Mouse (Mus musculus) lung, postnatal 10 days (tissue): ENCODE results near the gene Plppr5.

Experiments
- DNase-seq: peaks from one replicate; pipeline ENCODE4 v3.0.0; 2021

The Plppr5 gene

DNA sequence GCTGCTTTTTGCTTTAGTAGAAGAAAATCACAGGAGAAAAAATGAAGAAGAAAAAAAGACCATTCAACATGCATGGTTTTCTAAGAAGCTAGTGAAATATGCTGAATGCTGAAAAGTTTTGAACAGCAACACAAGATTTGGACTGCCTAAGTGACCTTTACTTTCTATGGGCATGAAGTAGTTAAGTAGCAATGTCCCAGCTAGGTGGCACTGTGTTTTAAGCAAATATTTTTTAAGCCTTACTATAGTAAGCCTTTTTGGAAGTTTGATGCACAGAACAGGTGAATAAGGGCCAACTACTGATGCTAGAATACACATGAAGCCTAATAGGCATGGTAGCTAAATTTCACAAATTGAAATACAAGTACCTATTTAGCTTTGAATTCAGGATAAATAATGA is 134.2 kb downstream of the Plppr5 start:
- DNase-seq, result no peak

GRCm38 (mm10) chr3:117716534-117717280 is 142.1 kb downstream of the Plppr5 start:
- DNase-seq, result no peak

- no peak for DNase-seq
These were observed 148.8 kb downstream of the Plppr5 start for GRCm38 (mm10) chr3:117723390-117723789.

GRCm38 (mm10) chr3:117724521-117724920 is 149.9 kb downstream of the Plppr5 start:
- DNase-seq, result no peak

GRCm38 (mm10) chr3:117725501-117725900 is 150.9 kb downstream of the Plppr5 start:
- no peak for DNase-seq

DNA sequence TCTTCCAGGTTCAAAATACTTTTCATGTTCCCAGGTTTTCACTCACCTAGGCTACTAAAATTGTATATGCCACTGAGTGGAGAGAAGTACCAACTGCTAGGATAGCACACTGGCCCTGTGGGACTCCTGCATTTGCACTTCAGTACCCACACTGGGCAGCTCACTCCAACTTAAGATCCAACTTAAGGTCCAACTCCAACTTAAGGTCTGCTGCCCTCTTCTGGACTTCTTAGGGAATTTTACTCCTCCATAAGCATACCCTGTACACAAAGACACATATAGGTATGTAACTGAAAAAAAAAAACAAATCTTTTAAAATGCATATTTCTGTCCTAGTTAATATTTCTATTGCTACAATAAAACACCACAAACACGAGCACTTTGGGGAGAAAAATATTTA is 153.5 kb downstream of the Plppr5 start:
- no peak for DNase-seq

- no peak for DNase-seq
These were observed 154.8 kb downstream of the Plppr5 start for GRCm38 (mm10) chr3:117729121-117730072.

- no peak for DNase-seq
These were observed 156.9 kb downstream of the Plppr5 start for GRCm38 (mm10) chr3:117731545-117731944.

DNA sequence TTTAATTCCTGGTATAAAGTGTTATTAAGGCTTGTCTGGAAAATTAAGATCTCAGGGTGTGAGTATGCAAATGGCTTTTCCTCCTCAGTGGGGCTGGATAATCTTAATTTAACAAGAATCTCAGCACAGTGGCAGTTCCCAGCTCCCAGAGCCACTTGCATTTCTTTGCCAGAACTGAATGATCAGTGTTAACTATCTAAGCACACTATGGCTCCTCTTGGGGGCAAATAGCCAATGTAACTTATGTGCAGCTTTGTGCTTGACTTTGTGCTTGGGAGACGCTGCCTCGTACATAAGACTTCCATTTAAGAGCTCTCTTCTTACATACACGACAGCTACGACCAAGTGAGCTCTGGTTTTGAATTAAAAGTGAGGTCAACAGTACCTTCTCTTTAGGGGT is 158.0 kb downstream of the Plppr5 start:
- no peak for DNase-seq
